Mouse (Mus musculus) neural tube, embryonic 14.5 days (tissue): ENCODE results near the gene Cbfb. TPM values are rescaled to one million over a fixed set of nuclear protein-coding genes. Genes with fewer than 3 reads are reported as not detected.
"Not testable (repeated sequence)": the region's sequence is repeated elsewhere in the genome, so short reads cannot be mapped to it uniquely, and the experiment has no call there.

ENCODE experiments used
- ATAC-seq: fragments of 200-750 bp; cut with Nextera tagmentation; 2 replicates; pipeline ENCODE4 v1.8.0; 2017; ENCODE audit warnings: low read depth, mild to moderate bottlenecking, moderate TSS enrichment, moderate library complexity
- H3K27ac ChIP-seq: fragments of 300-500 bp; sonication (generic); 2 replicates; pipeline ENCODE4 v1.5.1; 2014; ENCODE audit warnings: low read depth, mild to moderate bottlenecking, control low read depth, low read length, moderate library complexity, mixed read lengths
- H3K27me3 ChIP-seq: fragments of 300-500 bp; sonication (generic); 2 replicates; pipeline ENCODE4 v1.6.1; 2014; ENCODE audit warnings: low read length; ENCODE audit not compliant: control insufficient read depth, insufficient read depth
- H3K36me3 ChIP-seq: fragments of 300-500 bp; sonication (generic); 2 replicates; pipeline ENCODE4 v1.6.1; 2014; ENCODE audit warnings: low read length, mixed read lengths; ENCODE audit not compliant: control insufficient read depth, insufficient read depth
- H3K4me1 ChIP-seq: fragments of 300-500 bp; sonication (generic); 2 replicates; pipeline ENCODE4 v1.6.1; 2014; ENCODE audit warnings: low read length; ENCODE audit not compliant: control insufficient read depth, insufficient read depth
- H3K4me2 ChIP-seq: fragments of 300-500 bp; sonication (generic); 2 replicates; pipeline ENCODE4 v1.6.1; 2014; ENCODE audit warnings: mild to moderate bottlenecking, low read depth, low read length, control low read depth
- H3K4me3 ChIP-seq: fragments of 300-500 bp; sonication (generic); 2 replicates; pipeline ENCODE4 v1.5.1; 2014; ENCODE audit warnings: low read depth, low read length, control low read depth, mixed read lengths
- H3K9ac ChIP-seq: fragments of 300-500 bp; sonication (generic); replicated peaks from 2 replicates; pipeline ENCODE4 v1.6.1; 2014; ENCODE audit warnings: low read depth, mild to moderate bottlenecking, control low read depth, low read length, mixed read lengths
- H3K9me3 ChIP-seq: fragments of 300-500 bp; sonication (generic); 2 replicates; pipeline ENCODE4 v1.6.1; 2016; ENCODE audit warnings: low read length; ENCODE audit not compliant: control insufficient read depth
- WGBS: fragments of 180-500 bp; shearing (Covaris S2); extraction: QIAGEN DNeasy Blood & Tissue Kit; methylation state at CpG from one replicate; pipeline ENCODE4 v1.1.7; 2014; 5-methylcytosine and 5-hydroxymethylcytosine counted together
- polyA plus RNA-seq: library from polyadenylated mRNA; unstranded; fragments of >200 nt; fragmentation: Nextera tagmentation; extraction: Ambion mirVana; gene quantifications from 2 replicates; pipeline ENCODE4 v1.2.1, GENCODE M21; 2014

Cbfb gene
- polyA plus RNA-seq, 1 experiment from 2014 or later: 32.4 TPM

- H3K9me3 ChIP-seq: no peaks in the 10 kb centered on the region
- H3K36me3 ChIP-seq: 0 out of 2 replicates have a peak, but pooled peaks cover 2% of the 10 kb centered on the region
- no peak overlapping the region for H3K27ac ChIP-seq
- H3K4me3 ChIP-seq: no peak overlapping the region
- H3K27me3 ChIP-seq: no peaks in the 10 kb centered on the region
- no peak overlapping the region for H3K4me2 ChIP-seq
- ATAC-seq: no peak
- 88% methylated on average over 12 of the region's 12 CpGs for whole genome bisulfite sequencing
- no peaks in the 10 kb centered on the region for H3K4me1 ChIP-seq
- H3K9ac ChIP-seq: no peak overlapping the region
These were observed 61.2 kb downstream of the Cbfb start for GRCm38 (mm10) chr8:105231503-105232320.

- not testable (repeated sequence) for H3K36me3 ChIP-seq, H3K9me3 ChIP-seq, H3K4me2 ChIP-seq, H3K4me3 ChIP-seq, H3K4me1 ChIP-seq, H3K27ac ChIP-seq, H3K27me3 ChIP-seq, ATAC-seq, H3K9ac ChIP-seq
- 90% methylated on average over 4 of the region's 4 CpGs for WGBS
These were observed 61.8 kb downstream of the Cbfb start for GRCm38 (mm10) chr8:105232321-105232693.

GRCm38 (mm10) chr8:105233126-105233935, 62.9 kb downstream of the Cbfb start:
- H3K27me3 ChIP-seq: no peaks in the 10 kb centered on the region
- H3K9ac ChIP-seq: no peak overlapping the region
- no peak overlapping the region for H3K4me3 ChIP-seq
- no peak for ATAC-seq
- WGBS: 69% methylated on average over 1 of the region's 1 CpGs
- no peak overlapping the region for H3K4me2 ChIP-seq
- no peaks in the 10 kb centered on the region for H3K9me3 ChIP-seq
- no peak overlapping the region for H3K27ac ChIP-seq
- no peaks in the 10 kb centered on the region for H3K4me1 ChIP-seq
- H3K36me3 ChIP-seq: 0 out of 2 replicates have a peak, but pooled peaks cover 2% of the 10 kb centered on the region

GRCm38 (mm10) chr8:105235206-105235605, 64.7 kb downstream of the Cbfb start:
- H3K4me2 ChIP-seq: no peak overlapping the region
- H3K27me3 ChIP-seq: no peaks in the 10 kb centered on the region
- WGBS: 83% methylated on average over 1 of the region's 1 CpGs
- H3K4me3 ChIP-seq: no peak overlapping the region
- no peak for ATAC-seq
- no peaks in the 10 kb centered on the region for H3K9me3 ChIP-seq
- no peak overlapping the region for H3K27ac ChIP-seq
- no peak overlapping the region for H3K9ac ChIP-seq
- H3K36me3 ChIP-seq: peaks cover 18% of the 10 kb centered on the region
- no peaks in the 10 kb centered on the region for H3K4me1 ChIP-seq

- no peaks in the 10 kb centered on the region for H3K27me3 ChIP-seq
- no peak overlapping the region for H3K4me2 ChIP-seq
- 93% methylated on average over 14 of the region's 14 CpGs for WGBS
- peaks cover 29% of the 10 kb centered on the region for H3K36me3 ChIP-seq
- ATAC-seq: no peak
- H3K9me3 ChIP-seq: no peaks in the 10 kb centered on the region
- H3K27ac ChIP-seq: no peak overlapping the region
- no peak overlapping the region for H3K4me3 ChIP-seq
- no peaks in the 10 kb centered on the region for H3K4me1 ChIP-seq
- H3K9ac ChIP-seq: no peak overlapping the region
These were observed 67.1 kb downstream of the Cbfb start for GRCm38 (mm10) chr8:105237442-105238142.

GRCm38 (mm10) chr8:105241016-105241415, 70.5 kb downstream of the Cbfb start:
- Histone ChIP-seq H3K4me3 (no peak overlapping the region), H3K4me1 (no peaks in the 10 kb centered on the region), H3K4me2 (no peak overlapping the region), H3K27me3 (no peaks in the 10 kb centered on the region), H3K9me3 (no peaks in the 10 kb centered on the region), H3K36me3 (peaks cover 26% of the 10 kb centered on the region), H3K9ac (no peak overlapping the region), H3K27ac (no peak overlapping the region)
- 96% methylated on average over 7 of the region's 7 CpGs for WGBS
- no peak for ATAC-seq

- ATAC-seq: no peak
- Histone ChIP-seq H3K9me3 (no peaks in the 10 kb centered on the region), H3K4me1 (0 out of 2 replicates have a peak, but pooled peaks cover 4% of the 10 kb centered on the region), H3K36me3 (peaks cover 42% of the 10 kb centered on the region), H3K4me3 (no peak overlapping the region), H3K27me3 (0 out of 2 replicates have a peak, but pooled peaks cover 3% of the 10 kb centered on the region), H3K4me2 (no peak overlapping the region), H3K9ac (no peak overlapping the region), H3K27ac (no peak overlapping the region)
- WGBS: 97% methylated on average over 6 of the region's 6 CpGs
These were observed 81.5 kb downstream of the Cbfb start for GRCm38 (mm10) chr8:105251954-105252353.

GRCm38 (mm10) chr8:105252680-105253537, 82.4 kb downstream of the Cbfb start:
- Histone ChIP-seq H3K4me1 (0 out of 2 replicates have a peak, but pooled peaks cover 4% of the 10 kb centered on the region), H3K4me2 (no peak overlapping the region), H3K27me3 (peaks cover 8% of the 10 kb centered on the region), H3K4me3 (no peak overlapping the region), H3K9me3 (no peaks in the 10 kb centered on the region), H3K36me3 (peaks cover 36% of the 10 kb centered on the region), H3K27ac (no peak overlapping the region), H3K9ac (no peak overlapping the region)
- WGBS: 93% methylated on average over 10 of the region's 10 CpGs
- no peak for ATAC-seq
